Mouse (Mus musculus) forebrain, embryonic 11.5 days (tissue): ENCODE data around the gene Trim52. TPM values are rescaled to one million over a fixed set of nuclear protein-coding genes. Genes with fewer than 3 reads are reported as not detected.
"Not testable (repeated sequence)": the region's sequence is repeated elsewhere in the genome, so short reads cannot be mapped to it uniquely, and the experiment has no call there.

Experiments
- ATAC-seq: fragments of 200-750 bp; cut with Nextera tagmentation; replicated peaks from 2 replicates; pipeline ENCODE4 v1.8.0; 2017; ENCODE audit warnings: moderate TSS enrichment; ENCODE audit not compliant: low FRiP score
- DNase-seq: peaks from one replicate; pipeline ENCODE4 v3.0.0-alpha.2; 2017; ENCODE audit warnings: low spot score
- H3K27ac ChIP-seq: fragments of 300-500 bp; sonication (generic); 2 replicates; pipeline ENCODE4 v1.5.1; 2014; ENCODE audit warnings: low read depth, low read length
- H3K27me3 ChIP-seq: fragments of 300-500 bp; sonication (generic); 2 replicates; pipeline ENCODE4 v1.6.1; 2014; ENCODE audit warnings: mild to moderate bottlenecking, low read length, mixed read lengths; ENCODE audit not compliant: control insufficient read depth, insufficient read depth
- H3K36me3 ChIP-seq: fragments of 300-500 bp; sonication (generic); 2 replicates; pipeline ENCODE4 v1.6.1; 2014; ENCODE audit warnings: mild to moderate bottlenecking, low read length, moderate library complexity, mixed read lengths; ENCODE audit not compliant: control insufficient read depth, insufficient read depth
- H3K4me1 ChIP-seq: fragments of 300-500 bp; sonication (generic); replicated peaks from 2 replicates; pipeline ENCODE4 v1.6.1; 2014; ENCODE audit warnings: low read length, mixed read lengths; ENCODE audit not compliant: control insufficient read depth, insufficient read depth
- H3K4me2 ChIP-seq: fragments of 300-500 bp; sonication (generic); 2 replicates; pipeline ENCODE4 v1.6.1; 2014; ENCODE audit warnings: low read depth, mild to moderate bottlenecking, low read length, moderate library complexity, mixed read lengths; ENCODE audit not compliant: severe bottlenecking
- H3K4me3 ChIP-seq: fragments of 300-500 bp; sonication (generic); 2 replicates; pipeline ENCODE4 v1.5.1; 2014; ENCODE audit warnings: low read depth, low read length
- H3K9ac ChIP-seq: fragments of 300-500 bp; sonication (generic); 2 replicates; pipeline ENCODE4 v1.6.1; 2014; ENCODE audit warnings: low read length
- H3K9me3 ChIP-seq: fragments of 300-500 bp; sonication (generic); 2 replicates; pipeline ENCODE4 v1.6.1; 2016; ENCODE audit warnings: low read length, mixed read lengths; ENCODE audit not compliant: control insufficient read depth
- WGBS: fragments of 180-500 bp; shearing (Covaris S2); extraction: QIAGEN DNeasy Blood & Tissue Kit; methylation state at CpG from one replicate; pipeline ENCODE4 v1.1.7; 2014; 5-methylcytosine and 5-hydroxymethylcytosine counted together
- polyA plus RNA-seq: library from polyadenylated mRNA; unstranded; fragments of >200 nt; fragmentation: Nextera tagmentation; extraction: Ambion mirVana; gene quantifications from 2 replicates; pipeline ENCODE4 v1.2.1, GENCODE M21; 2014

Gene Trim52
- polyA plus RNA-seq, 1 experiment from 2014 or later = not detected

GRCm38 (mm10) chr14:106136272-106136671 is 30.3 kb downstream of the Trim52 start:
- Histone ChIP-seq H3K27me3 (no peaks in the 10 kb centered on the region), H3K4me1 (no peaks in the 10 kb centered on the region), H3K4me2 (no peak overlapping the region), H3K4me3 (no peak overlapping the region), H3K9ac (no peak overlapping the region), H3K27ac (no peak overlapping the region), H3K9me3 (no peaks in the 10 kb centered on the region; the same call in 1 of the 2 replicates), H3K36me3 (no peaks in the 10 kb centered on the region)
- ATAC-seq (no peak), DNase-seq (no peak)

- no peak overlapping the region for H3K27ac ChIP-seq
- H3K9ac ChIP-seq = no peak overlapping the region
- no peak overlapping the region for H3K4me2 ChIP-seq
- H3K4me3 ChIP-seq = no peak overlapping the region
- ATAC-seq = no peak
- H3K27me3 ChIP-seq = no peaks in the 10 kb centered on the region
- H3K9me3 ChIP-seq = no peaks in the 10 kb centered on the region
- no peaks in the 10 kb centered on the region for H3K4me1 ChIP-seq
- 85% methylated on average over 2 of the region's 2 CpGs for WGBS
- DNase-seq = no peak
- H3K36me3 ChIP-seq = no peaks in the 10 kb centered on the region
Observed at GRCm38 (mm10) chr14:106151188-106151587, 45.2 kb downstream of the Trim52 start.

- H3K27ac ChIP-seq = no peak overlapping the region
- WGBS = 87% methylated on average over 7 of the region's 7 CpGs
- H3K4me1 ChIP-seq = no peaks in the 10 kb centered on the region
- no peak overlapping the region for H3K4me3 ChIP-seq
- DNase-seq (no peak), ATAC-seq (no peak)
- H3K4me2 ChIP-seq = no peak overlapping the region
- no peaks in the 10 kb centered on the region for H3K9me3 ChIP-seq
- no peaks in the 10 kb centered on the region for H3K27me3 ChIP-seq
- no peak overlapping the region for H3K9ac ChIP-seq
- H3K36me3 ChIP-seq = no peaks in the 10 kb centered on the region
Observed at GRCm38 (mm10) chr14:106154879-106155576, 49.0 kb downstream of the Trim52 start.

- no peaks in the 10 kb centered on the region for H3K27me3 ChIP-seq
Observed at GRCm38 (mm10) chr14:106156533-106156932, 50.5 kb downstream of the Trim52 start.

GRCm38 (mm10) chr14:106162331-106162730 is 56.3 kb downstream of the Trim52 start:
- no peak overlapping the region for H3K27ac ChIP-seq
- 41% methylated on average over 3 of the region's 3 CpGs for WGBS
- H3K36me3 ChIP-seq = no peaks in the 10 kb centered on the region
- no peak overlapping the region for H3K4me3 ChIP-seq
- H3K4me2 ChIP-seq = no peak overlapping the region
- H3K27me3 ChIP-seq = no peaks in the 10 kb centered on the region
- ATAC-seq (no peak), DNase-seq (no peak)
- no peak overlapping the region for H3K9ac ChIP-seq
- H3K9me3 ChIP-seq = no peaks in the 10 kb centered on the region
- no peaks in the 10 kb centered on the region for H3K4me1 ChIP-seq

More at GRCm38 (mm10) chr14:106156533-106156932, 50.5 kb downstream of the Trim52 start:
- 97% methylated on average over 1 of the region's 1 CpGs for WGBS
- Histone ChIP-seq H3K4me3 (no peak overlapping the region), H3K9ac (no peak overlapping the region), H3K9me3 (no peaks in the 10 kb centered on the region), H3K4me2 (no peak overlapping the region), H3K27ac (no peak overlapping the region), H3K36me3 (no peaks in the 10 kb centered on the region), H3K4me1 (no peaks in the 10 kb centered on the region)
- DNase-seq (no peak), ATAC-seq (no peak)

GRCm38 (mm10) chr14:106163196-106163595 is 57.2 kb downstream of the Trim52 start:
- Histone ChIP-seq H3K27me3 (no peaks in the 10 kb centered on the region), H3K27ac (no peak overlapping the region), H3K36me3 (no peaks in the 10 kb centered on the region), H3K4me2 (no peak overlapping the region), H3K4me1 (no peaks in the 10 kb centered on the region), H3K9ac (no peak overlapping the region), H3K9me3 (no peaks in the 10 kb centered on the region), H3K4me3 (no peak overlapping the region)
- DNase-seq (no peak), ATAC-seq (no peak)

GRCm38 (mm10) chr14:106163933-106164332 is 57.9 kb downstream of the Trim52 start:
- DNase-seq, H3K36me3 ChIP-seq, H3K27ac ChIP-seq, H3K27me3 ChIP-seq, H3K9ac ChIP-seq, H3K4me2 ChIP-seq, H3K4me1 ChIP-seq, H3K4me3 ChIP-seq, ATAC-seq, H3K9me3 ChIP-seq: not testable (repeated sequence)

GRCm38 (mm10) chr14:106176879-106177278 is 70.9 kb downstream of the Trim52 start:
- Histone ChIP-seq H3K4me2 (no peak overlapping the region), H3K4me3 (no peak overlapping the region), H3K27ac (no peak overlapping the region), H3K4me1 (no peaks in the 10 kb centered on the region), H3K36me3 (no peaks in the 10 kb centered on the region), H3K9ac (no peak overlapping the region), H3K27me3 (no peaks in the 10 kb centered on the region), H3K9me3 (no peaks in the 10 kb centered on the region)
- no peak for DNase-seq
- no peak for ATAC-seq
- 65% methylated on average over 5 of the region's 5 CpGs for WGBS

- Histone ChIP-seq H3K27ac (no peak overlapping the region), H3K4me1 (no peaks in the 10 kb centered on the region), H3K36me3 (no peaks in the 10 kb centered on the region), H3K27me3 (no peaks in the 10 kb centered on the region), H3K9me3 (no peaks in the 10 kb centered on the region), H3K4me2 (no peak overlapping the region), H3K4me3 (no peak overlapping the region), H3K9ac (no peak overlapping the region)
- no peak for ATAC-seq
- WGBS = 84% methylated on average over 4 of the region's 4 CpGs
- no peak for DNase-seq
Observed at GRCm38 (mm10) chr14:106178245-106178644, 72.2 kb downstream of the Trim52 start.
